Mouse (Mus musculus): Measurements from ENCODE around the gene Yipf1.
"Not testable (repeated sequence)": the region's sequence is repeated elsewhere in the genome, so short reads cannot be mapped to it uniquely, and the experiment has no call there.

Gene Yipf1

DNA sequence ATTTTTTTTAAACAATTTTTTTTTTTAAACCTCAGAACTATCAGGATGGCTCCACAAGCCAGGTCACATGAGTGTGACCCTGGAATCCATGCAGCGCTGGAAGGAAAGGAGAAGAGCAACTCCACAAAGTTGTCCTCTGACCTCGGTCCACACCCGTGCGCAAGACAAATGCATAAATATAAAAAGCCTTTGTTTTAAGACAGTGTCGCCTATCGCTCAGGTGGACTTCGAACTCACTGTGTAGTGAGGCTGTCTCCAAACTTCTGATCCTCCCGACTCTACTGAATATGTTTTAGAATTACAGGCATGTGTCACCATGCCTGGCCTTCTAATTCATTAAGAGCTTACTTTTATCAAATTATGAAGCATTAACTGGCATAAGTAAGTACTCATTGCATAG, 14.4 kb downstream of the Yipf1 start:
- no peak for DNase-seq

DNA sequence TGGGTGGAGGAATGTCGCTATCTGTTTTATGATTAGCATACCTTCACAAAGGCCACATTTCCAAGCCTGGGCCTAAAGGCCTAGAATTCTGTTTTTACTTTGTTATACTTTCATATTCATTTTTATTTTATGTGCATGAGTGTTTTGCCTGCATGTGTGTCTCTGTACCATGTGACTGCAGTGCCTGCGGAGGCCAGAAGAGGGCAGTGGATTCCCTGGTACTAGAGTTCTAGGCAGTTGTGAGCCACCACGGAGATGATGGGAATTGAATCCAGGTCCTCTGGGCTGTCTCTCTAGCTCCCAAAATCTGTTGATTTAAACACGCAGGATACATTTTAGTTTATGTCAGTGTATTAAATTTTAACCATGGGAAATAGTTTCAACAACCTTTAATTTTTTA, 19.4 kb downstream of the Yipf1 start:
- no peak for DNase-seq

DNA sequence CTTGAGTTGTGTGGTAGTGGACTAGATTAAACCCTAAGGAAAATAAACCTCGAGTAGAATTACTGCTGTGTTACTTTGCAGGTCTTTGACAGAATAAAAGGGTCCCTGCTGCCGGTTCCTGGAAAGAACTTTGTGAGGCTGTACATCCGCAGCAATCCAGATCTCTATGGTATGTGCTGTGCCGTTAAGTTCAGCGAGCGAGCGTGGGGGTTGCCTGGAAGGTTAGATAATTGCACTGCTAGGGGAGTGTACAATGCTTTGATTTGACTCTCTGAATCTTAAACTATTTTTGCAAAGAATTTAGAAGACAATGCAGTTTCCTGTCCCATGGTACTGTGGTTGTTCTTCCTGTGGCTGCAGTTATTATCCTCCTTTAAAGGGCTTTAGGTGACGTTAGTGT, 22.2 kb downstream of the Yipf1 start:
- DNase-seq: no peak

DNA sequence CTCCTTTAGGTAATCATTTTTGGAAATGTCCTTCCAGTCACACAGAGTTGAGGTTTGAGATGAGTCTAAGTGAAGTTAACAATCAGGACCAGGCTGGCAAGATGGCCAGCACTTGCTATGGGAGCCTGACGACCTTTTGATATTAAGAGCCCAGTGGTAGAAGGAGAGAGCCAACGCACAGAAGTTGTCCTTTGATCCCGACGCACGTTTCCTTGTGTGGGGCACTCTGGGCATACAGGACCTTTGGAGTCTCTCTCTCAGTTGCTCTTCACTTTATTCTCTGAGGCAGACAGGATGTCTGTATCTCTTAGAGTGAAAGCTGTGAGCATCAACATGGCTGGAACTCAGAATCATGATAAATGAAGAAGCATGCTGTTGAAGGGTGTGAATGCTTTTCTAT, 23.3 kb downstream of the Yipf1 start:
- no peak for DNase-seq

DNA sequence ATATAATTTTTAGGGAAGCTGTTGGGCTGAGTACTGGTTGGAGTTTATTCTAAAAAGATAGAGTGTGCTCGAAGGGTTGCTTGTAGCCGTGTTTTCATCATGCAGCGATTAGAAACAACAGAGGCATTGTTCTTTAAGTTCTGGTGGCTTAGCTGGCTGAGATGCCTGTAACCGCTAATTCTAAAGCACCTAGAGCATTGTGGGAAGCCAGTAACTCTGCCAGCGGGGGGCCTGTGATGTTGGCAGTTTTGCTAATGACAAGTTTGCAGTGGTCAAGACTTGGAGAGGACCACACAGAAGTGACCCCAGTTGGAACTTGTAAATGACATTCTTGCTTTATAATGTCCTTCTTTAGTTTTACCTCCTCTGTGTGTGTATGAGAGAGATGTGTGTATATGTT, 27.2 kb downstream of the Yipf1 start:
- no peak for DNase-seq

DNA sequence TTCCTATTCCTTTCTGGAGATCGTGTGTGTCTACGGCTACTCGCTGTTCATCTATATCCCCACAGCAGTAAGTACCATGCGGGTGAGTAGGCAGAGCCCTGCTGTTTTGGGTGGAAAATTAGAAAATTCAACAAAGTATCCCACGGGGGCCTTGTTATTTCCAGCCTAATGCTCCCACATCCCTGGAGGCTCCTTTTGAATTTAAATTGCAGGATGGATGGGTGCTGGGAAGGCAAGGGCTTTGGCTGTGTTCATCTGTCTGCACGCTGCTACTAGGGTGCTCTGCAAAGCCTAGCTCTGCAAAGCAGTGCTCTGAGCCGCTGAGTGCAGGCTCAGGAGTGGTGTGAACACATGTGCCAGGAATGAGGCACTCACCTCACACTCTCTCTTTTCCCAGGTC, 30.4 kb downstream of the Yipf1 start:
- no peak for DNase-seq

DNA sequence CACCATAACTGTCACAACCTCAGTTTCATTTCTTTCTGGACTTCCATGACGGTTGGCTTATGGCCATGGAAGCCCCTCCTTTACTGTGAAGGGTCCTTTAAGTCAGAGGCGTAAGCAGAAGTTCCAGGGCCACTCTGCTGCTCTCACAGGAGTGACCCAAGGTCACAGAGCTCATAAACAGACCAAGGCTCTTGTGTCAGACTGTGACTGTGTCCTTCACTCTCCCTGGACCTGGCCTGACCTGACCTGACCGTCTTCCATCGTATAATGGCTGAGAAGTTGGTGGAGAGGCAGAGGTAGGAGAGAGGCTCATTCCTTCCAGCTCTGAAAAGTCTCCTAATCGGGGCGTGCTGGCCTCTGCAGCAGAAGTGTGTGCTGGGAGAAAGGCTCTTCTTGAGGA, 33.1 kb downstream of the Yipf1 start:
- DNase-seq: no peak

DNA sequence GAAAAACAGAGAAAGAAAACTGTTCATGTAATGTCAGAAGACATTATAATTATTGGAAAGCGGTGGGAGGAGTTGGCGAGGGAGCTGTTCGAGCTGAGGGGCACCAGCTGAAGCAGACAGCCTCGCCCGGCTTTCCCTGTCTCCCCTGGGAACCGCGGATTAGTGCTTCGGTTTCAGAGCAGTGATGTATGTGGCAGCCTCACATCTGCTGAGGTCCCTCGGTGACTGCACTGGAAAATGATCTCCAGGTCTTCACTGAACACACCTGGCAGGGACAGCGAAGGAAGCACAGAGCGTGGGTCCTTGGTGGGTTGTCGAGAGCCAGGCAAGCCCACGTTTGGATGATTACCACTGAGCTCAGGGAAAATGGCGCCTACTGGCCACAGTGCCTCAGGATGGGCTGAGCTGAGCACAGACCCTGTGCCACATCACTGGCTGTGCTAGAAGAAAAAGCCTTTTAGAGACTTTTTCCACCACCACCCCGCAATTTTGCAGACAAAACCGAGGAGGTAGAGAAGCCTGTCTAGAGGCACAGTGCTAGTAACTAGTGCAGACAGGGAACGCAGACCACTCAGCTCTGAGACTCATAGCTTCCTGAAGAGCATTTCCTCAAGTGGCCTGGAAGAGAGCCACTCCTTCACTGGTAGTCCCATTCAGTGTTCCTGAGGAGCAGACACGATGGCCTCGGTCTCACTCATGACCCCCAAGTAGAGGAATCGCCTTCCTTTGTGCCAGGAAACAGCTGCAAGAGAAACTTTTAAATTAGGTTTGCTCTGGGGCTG, 34.6 kb downstream of the Yipf1 start:
- DNase-seq: peak; percentile 21

DNA sequence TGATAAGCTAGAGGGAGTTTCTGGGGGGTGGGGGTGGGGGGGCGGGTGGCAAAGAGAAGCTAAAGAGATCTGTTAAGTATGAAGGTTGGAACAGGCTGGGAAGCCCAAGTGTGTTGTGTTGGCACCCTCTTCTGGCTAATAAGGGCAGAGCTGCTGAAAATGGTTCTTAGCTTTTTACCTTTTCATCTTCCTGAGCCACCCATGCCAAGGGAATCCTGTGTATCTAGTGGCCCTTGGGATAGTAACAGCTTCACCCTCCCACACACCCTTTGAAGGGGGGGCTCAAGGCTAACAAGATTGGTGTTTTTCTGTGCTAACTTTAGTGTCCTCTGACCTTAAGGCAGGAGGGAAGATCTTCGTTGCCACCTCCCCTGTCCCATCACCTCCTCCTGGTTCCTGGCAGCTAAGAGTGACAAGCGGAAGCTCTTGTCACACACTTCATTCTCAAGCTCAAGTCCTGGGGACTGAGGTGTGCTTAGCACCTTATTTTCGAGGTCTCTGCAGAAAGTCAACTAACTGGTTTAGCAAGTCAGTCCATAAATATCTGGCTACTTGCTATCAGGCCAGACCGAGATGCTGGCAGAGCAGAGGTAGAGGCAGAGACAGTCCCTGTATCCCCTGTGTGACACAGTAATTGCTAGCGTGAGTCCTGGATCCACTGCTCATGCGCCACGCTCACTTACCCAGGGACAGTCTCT, 35.3 kb downstream of the Yipf1 start:
- DNase-seq: peak; percentile 52

DNA sequence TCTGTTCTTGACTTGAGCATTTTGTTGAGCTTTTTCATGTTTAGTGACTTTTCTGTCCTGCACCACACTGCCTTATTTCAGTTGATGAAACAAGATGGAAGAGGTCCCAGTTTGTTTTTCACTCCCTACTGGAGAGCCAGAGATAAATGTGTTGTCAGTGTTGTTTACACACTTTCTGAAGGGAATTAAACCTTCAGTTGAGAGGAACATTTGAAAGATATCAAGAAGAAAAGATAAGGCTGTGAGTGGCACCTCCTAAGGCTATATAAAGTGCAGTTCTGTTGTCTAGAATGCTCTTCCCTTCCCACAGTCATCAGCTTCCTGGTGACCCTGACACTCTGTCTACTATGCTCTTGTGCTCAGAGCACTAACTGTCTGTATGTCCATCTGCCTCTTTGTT, 37.2 kb downstream of the Yipf1 start:
- no peak for DNase-seq

DNA sequence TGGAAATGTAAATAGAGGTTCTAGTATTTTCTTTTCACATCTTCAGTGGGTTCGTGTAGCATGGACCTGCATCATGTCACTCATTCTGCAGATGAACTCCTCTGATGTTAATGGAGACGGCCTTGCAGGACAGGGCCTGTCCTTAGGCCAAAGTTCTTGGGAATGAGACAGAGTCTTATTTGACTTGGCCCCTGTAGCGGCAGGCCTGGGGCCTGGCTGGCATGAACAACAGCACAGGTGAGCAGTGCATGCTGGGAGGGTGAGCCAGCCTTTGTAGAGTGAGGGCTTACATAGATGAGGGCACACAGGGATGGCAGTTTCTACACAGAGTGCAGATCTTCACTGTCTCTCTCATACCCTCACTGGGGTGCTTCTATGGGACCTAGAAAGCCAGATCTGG, 39.4 kb downstream of the Yipf1 start:
- DNase-seq: peak; percentile 21

DNA sequence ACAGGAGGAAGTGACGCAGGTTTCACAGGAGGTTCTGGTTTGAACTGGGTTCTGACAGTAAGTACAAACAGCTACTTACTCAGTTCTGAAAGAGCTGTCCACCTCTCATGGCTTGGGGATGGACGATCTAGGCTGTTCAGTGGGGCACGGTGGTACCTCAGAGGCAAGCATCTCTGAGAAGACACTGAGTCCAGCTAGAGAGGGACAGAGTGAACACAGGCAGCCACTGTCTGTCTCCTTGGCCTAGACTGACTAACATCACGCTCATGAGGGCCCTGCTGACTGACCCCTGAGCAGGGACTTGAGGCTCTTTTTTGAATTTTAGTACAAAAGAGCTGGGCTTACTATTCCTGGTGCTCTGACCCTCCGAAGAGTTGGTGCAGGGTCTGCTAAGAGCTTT, 40.0 kb downstream of the Yipf1 start:
- DNase-seq: no peak

DNA sequence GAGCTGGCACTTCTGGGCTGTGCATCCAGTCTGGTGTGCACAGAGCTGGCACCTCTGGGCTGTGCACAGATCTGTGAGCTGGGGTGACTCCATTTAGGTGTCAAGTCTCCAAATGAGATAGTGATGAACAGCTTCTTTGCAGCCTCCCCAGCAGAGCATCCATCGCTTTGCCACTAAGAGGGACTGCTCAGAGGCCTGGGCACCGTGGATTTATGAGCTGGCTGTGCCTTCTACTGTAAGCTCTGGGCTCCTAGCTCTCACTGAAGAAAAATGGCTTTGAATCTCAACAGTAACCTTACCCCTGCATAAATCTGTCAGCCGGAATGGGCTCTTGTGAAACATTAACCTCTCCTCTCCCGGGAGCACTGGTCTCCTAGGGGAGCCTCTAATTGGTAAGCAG, 40.4 kb downstream of the Yipf1 start:
- peak; percentile 43 for DNase-seq

DNA sequence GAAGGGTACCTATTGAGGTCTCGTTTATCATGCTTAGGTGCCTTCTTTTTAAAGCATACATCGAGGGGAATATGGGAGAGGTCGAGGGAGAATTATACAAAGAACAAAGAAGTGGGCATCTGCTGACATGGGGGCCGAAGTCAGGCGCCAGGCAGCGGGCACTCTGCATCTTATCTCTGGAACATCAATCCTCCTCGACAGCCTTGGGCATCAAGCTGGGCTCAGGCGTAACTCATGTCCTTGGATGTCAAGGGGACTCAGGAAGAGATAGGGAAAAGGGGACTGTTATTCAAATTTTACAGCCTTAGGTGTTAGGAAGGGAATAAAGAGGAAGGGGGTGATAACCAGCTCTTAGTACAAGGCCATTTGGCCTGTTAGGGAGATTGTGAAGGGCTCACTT, 43.0 kb downstream of the Yipf1 start:
- not testable (repeated sequence) for DNase-seq

DNA sequence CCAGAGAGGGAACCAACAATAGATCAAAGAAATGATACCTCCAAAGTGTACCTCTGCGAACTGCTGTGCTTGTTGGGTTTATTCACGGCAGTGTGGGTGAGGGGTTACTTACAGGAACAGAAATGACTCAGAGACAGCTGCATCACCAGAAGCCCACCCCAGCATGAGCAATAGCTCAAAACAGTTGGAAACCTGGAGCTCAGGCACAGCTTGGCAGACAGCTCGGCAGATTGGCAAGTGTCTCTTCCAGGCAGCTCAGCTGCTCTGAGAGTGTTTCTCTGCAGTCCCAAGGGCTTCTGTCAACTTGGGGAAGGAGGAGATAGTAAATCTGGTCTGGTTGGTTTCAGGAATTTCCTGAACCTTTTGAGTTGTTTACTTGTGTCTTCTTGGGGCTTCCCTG, 44.3 kb downstream of the Yipf1 start:
- no peak for DNase-seq

DNA sequence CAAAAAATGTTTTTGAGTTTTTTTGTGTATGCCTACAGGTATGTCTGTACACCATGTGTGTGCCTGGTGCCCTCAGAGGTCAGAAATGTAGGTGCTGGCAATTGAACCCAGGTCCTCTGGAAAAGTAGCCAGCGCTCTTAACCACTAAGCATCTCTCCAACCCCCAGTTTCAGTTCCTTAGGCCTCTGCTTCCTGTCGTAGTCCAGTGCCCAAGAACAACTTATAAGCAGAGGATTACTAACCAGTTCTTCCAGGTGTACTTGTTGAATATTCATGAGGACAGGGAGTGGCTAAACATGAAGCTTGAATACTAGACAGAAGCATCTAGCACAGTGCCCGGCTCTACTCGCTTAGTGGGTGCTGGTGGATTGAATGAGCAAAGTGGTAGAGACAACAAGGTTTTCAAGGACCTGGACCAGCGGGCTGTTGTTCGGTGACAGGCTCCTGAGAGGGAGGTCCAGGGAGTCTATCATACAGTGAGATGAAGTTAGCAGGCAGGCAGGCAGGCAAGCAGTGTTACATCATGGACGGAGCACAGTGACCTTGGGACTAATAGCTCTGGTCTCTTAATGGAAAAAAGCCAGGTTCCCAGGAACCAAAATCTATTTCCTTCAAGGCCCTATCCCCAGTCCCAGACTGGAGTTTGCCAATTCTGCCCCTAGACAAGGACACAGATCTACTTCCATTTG, 46.4 kb downstream of the Yipf1 start:
- DNase-seq: peak; percentile 28

DNA sequence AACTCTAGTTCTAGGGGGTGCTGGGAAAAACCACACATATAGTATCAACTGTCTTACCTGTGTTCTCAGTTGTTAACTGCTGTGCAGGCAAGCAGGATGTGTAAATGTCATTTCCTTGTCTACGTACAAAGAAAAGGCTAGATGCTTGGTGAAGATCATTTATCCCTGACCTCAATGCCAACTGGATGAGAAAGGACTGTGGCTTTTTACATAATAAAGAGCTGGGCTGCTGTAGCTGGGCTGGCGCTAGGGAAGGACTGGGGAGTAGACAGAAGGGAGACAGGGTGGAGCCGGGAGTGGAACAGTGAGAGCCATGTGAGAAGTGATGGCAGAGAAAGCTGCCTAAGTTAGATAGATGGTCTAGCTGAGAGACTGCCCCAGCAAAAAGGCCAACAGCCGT, 48.6 kb downstream of the Yipf1 start:
- DNase-seq: no peak

DNA sequence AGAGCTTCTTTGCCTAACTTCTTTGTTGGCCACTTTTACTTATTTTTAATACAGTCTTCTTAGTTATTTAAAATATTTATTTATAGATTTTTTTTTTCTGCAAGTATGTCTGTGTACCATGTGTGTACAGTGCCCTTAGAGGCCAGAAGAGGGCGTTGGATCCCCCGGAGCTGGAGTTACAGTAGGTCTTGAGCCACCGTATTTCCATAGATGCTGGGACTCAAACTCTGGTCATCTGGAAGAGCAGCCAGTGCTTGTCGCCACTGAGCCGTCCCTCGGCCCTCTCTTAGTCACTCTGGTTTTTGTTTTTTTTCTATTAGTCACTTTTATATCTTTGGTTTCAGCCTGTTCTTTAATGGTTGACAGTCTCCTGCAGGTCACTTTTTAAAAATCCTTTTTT, 49.4 kb downstream of the Yipf1 start:
- DNase-seq: no peak

DNA sequence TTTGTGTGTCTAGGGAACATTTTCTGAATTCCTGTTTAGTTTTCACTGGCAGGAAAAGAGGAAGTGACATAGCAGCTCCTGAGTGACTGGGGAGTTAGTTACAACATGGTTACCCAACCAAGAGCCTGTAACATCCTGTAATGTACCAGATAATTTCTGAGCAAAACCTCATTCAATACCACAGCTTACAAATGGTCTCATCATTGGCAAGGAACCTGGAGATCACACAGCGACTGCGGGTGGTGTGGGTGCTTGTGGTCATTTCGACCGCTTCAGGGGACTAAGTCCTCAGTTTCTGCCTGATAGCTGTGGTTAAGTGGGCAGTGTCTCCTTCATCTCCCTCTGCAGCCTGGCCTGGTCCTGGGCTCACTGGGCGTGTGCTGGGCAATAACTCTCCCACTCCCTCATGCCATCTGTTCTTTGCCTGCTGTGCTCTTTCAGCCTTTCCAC, 50.1 kb downstream of the Yipf1 start:
- no peak for DNase-seq

DNA sequence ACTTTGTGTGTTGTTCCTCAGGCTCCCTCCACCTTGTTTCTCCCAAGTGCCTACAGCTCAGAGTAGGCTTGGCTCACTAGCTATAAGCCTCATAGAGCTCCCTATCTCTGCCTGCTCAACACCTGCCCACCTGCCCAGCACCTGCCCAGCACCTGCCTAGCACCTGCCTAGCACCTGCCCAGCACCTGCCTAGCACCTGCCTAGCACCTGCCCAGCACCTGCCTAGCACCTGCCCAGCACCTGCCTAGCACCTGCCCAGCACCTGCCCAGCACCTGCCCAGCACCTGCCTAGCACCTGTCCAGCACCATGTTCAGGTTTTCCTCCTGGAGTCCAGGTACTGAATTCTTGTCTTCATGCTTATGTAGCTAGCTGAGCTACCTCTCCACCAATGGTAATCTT, 52.2 kb downstream of the Yipf1 start:
- DNase-seq: not testable (repeated sequence)

DNA sequence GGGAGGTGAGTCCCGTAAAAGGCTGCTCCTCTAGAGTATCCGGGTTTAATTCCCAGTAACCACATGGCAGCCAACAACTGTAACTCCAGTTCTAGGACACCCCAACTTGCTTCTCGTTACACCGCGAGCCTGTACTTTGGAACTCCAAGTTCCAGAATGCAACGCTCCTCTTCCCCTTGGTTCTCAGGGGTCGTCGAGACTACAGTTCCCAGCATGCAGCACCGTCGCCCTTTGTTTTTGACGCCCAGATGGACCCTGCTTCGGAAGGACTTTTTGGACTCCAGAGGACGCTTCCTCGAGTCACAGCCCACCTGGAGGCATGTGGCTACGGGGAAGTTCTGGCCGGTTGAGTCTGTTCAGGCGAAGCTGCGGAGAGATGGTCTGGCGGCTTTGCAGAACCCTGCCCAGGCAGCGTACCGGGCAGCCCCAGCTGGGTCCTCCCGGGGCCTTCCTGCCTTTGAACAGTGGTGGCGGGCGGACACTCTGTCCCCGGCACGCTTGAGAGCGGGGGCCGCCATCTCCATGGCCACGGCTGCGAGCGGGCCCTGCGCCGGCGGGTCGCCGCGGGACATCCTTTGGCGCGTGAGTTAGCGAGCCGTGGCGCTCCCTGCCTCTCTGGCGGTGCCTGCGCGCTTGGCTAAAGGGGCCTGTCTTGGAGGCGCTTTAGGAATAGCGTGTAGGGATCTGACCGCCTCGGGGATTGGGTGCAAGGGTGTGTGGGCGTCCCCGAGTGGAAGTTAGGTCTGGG, 53.6 kb downstream of the Yipf1 start, which contains the start of gene Ndc1:
Gene Ndc1, plus strand, starts transcription at position 218 of the 748 bp plus-strand sequence.
- DNase-seq: peak; percentile 90

DNA sequence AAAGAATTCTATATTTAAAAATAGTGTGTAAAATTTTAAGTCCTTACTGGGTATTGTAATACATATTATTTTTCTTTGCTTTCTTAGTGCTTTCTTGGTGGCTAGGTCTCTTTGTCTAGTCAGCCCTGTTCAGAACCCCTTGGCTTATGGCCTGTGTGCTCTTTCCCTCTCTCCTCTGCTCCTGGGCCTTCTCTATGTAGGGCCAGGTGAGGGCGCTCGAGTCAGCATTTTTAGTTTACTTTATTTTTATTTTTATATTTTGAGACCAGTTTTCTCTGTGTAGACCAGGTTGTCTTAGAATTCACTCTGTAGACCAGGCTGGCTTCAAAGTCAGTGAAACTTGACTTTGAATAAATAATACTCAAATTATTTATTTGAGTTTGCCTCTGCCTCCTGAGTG, 58.1 kb downstream of the Yipf1 start:
- DNase-seq: no peak

DNA sequence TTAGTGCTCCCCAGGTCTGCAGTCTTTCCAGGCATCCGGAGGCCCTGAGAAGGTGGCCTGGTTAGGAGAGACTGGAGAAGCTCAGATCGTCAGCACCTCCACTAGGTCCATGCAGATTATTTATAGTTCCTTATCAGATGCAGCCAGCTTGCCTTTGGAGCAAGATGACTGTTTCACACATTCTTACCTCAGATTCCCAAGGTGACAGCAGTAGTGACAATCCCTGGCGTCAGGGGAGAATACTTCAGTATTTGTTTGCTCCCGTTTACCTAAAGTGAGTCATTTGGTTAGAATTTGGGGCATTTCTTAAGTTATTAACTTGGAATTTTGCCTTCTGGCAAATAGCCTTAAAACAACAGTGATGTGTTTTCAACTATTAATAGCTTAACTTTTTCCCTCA, 60.5 kb downstream of the Yipf1 start:
- DNase-seq: no peak
